Mouse (Mus musculus): ENCODE measurements around the gene Dpyd.
A peak's percentile ranks its signal among the peaks of the same experiment; 100 is the strongest.

Dpyd gene

GRCm38 (mm10) chr3:119361555-119362385 is 799.8 kb downstream of the Dpyd start:
- peak; percentile 92 for ATAC-seq (ENCODE audit: low TSS enrichment)

GRCm38 (mm10) chr3:119362392-119362791 is 800.5 kb downstream of the Dpyd start:
- no peak for ATAC-seq (ENCODE audit: low TSS enrichment)

- ATAC-seq (ENCODE audit: low TSS enrichment): no peak; the same call in 1 of the 2 replicates
These were observed 807.0 kb downstream of the Dpyd start for GRCm38 (mm10) chr3:119368931-119369330.

GRCm38 (mm10) chr3:119381119-119381518 is 819.2 kb downstream of the Dpyd start:
- peak; percentile 90 for ATAC-seq (ENCODE audit: low TSS enrichment)

GRCm38 (mm10) chr3:119382395-119382794 is 820.5 kb downstream of the Dpyd start:
- ATAC-seq (ENCODE audit: low TSS enrichment): no peak

GRCm38 (mm10) chr3:119387332-119388105 is 825.6 kb downstream of the Dpyd start:
- ATAC-seq (ENCODE audit: low TSS enrichment): peak; percentile 89

- ATAC-seq (ENCODE audit: low TSS enrichment): 0 out of 2 replicates have a peak, but pooled peaks have one; percentile 13
These were observed 835.3 kb downstream of the Dpyd start for GRCm38 (mm10) chr3:119397205-119397604.

- no peak for ATAC-seq (ENCODE audit: low TSS enrichment)
These were observed 841.2 kb downstream of the Dpyd start for GRCm38 (mm10) chr3:119402836-119403728.

- ATAC-seq (ENCODE audit: low TSS enrichment): peak; percentile 87
These were observed 857.3 kb downstream of the Dpyd start for GRCm38 (mm10) chr3:119419087-119419709.

GRCm38 (mm10) chr3:119419745-119420144 is 857.8 kb downstream of the Dpyd start:
- no peak for ATAC-seq (ENCODE audit: low TSS enrichment)

- no peak; the same call in 1 of the 2 replicates for ATAC-seq (ENCODE audit: low TSS enrichment)
These were observed 869.4 kb downstream of the Dpyd start for GRCm38 (mm10) chr3:119431339-119431738.

GRCm38 (mm10) chr3:119431757-119432156 is 869.8 kb downstream of the Dpyd start:
- no peak for ATAC-seq (ENCODE audit: low TSS enrichment)

- ATAC-seq (ENCODE audit: low TSS enrichment): no peak
These were observed 885.6 kb downstream of the Dpyd start for GRCm38 (mm10) chr3:119447559-119447958.

- ATAC-seq (ENCODE audit: low TSS enrichment): no peak
These were observed 902.1 kb downstream of the Dpyd start for GRCm38 (mm10) chr3:119464073-119464472.

- no peak for ATAC-seq (ENCODE audit: low TSS enrichment)
These were observed 902.5 kb downstream of the Dpyd start for GRCm38 (mm10) chr3:119464479-119464878.

- ATAC-seq (ENCODE audit: low TSS enrichment): peak; percentile 65; the same call in 1 of the 2 replicates
These were observed 905.8 kb downstream of the Dpyd start for GRCm38 (mm10) chr3:119467723-119468122.
